Mouse (Mus musculus): Measurements from ENCODE around the gene Fuca1.

Fuca1 gene

DNA sequence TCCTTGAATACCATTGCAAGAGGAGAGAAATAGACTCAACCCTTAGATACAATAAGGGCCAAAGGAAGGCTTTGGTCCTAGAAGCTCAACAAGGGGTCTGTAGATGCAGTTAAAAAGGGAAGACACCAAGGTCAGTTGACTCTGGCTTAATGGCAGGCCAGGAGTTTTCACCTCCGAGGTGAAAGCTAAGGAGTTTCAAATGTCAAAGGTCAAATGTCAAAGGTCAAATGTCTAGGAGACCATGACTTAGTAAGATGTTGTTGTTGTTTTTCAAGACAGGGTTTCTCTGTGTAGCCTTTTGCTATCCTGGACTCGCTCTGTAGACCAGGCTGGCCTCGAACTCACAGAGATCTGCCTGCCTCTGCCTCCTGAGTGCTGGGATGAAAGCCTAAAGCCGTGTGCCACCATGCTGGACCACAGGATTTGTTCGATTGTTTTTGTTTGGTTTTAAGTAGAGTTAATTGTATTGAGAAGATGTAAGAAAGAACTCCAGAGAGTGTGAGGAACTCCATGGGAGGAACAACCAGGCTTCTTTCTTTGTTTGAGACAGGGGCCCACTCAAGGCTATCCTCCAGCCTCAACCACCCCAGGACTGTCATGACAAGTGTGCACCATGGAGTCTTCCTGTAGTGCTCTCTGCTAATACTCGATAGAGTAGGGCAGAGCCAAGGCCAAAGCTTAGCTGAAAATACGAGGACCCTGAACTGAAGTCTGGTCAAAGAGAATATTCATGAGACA lies 31.2 kb upstream of the Fuca1 start:
- DNase-seq (ENCODE audit: low read depth), result no peak

DNA sequence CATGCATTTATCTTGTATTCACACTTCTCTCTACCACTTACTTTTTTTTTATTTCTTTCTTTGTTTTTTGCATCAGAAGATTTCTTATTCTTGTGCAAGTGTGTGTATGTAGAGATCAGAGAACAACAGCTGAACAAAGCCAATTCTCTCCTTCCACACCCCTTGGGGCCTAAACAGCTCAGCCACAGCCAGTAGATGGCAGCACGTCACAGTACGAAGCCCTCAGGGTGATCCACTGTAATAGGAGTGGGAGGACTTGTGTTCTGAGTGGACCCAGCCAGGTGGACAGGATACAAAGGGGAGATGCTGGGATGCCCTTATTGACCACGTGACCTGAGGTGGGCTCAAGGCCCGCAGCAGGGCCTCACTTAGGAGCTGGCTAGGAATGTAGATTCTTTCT lies 30.7 kb upstream of the Fuca1 start:
- DNase-seq (ENCODE audit: low read depth), result peak; percentile 82

DNA sequence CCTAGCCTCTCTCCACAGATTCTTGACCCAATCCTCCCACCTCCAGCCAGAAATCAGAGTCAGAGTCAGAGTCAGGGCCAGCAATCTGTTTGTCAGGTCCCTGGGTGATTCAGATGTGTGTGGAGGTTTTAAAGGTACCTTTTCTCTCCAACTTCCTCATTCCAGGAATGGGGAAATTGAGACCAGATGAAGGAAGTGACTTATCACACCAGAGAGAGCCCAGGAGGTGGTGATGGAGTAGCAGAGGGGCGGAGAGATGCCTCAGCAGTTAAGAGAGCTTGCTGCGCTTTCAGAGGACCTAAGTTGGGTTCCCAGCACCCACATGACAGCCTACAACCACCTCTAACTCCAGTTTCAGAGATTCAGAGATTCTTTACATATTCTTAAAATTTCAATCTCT lies 29.0 kb upstream of the Fuca1 start:
- DNase-seq (ENCODE audit: low read depth), result peak; percentile 32

DNA sequence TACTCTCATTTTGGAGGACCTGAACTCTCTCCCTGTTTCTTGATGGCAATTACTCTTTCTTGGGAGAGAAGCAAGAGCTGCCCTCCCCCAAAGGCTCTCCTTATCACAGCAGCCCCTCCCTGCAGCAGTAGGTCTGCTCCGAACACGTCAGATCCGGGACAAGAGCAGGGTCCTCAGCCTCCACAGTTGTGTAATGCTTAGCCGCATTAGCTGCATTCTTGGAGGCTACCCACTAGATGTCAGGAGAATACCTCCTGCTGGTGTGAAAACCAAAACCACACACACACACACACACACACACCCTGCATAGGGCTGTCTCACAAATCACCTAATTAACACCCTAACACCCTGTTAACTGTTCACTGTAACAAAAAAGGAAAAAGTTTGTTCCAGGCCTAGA lies 27.7 kb upstream of the Fuca1 start:
- peak; percentile 74 for DNase-seq (ENCODE audit: low read depth)

DNA sequence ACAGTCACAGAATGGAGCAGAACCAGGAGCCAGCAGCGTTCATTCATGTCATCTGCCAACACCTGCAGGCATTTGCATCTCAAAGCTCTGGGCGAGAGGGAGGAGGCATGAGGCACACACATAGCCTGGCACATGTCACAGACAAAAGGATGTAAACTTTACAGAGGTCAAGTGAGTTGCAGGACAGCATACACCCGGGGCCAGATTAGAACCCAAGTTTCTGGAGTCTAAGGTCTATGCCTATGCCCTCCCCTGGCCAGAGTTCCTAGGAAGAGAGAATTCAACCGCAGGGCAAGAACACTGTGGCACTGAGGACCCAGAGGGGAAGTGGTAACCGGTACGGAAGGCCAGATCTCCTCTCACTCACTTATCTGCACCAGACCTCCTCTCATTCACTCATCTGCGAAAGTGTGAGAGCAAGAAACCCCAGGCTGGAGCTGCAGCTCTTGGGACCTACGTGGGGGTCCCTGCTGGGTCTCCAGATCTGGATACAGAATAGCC lies 25.4 kb upstream of the Fuca1 start, which contains the start of gene Cnr2:
Gene Cnr2 (plus strand): TSS at position 324 of the 501 bp plus-strand sequence.
- DNase-seq (ENCODE audit: low read depth), result peak; percentile 88

DNA sequence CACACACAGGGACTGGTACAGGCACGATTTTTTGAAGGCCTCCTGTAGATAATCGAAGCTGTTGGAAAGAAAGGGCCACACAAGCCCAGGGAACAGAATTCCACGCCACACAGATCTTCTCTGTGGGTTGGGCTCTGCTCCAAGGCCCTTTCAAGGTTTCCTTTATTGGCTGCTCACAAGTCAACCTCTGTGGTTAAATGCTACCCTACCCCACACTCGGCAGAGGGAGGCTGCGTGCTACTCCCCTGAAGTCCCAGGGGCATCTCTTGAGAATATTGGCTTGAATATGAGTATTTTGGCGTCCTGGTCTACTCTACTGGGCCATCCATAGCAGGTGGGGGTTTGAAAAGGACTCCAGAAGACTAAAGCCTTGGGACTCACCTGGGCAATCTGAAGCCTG lies 24.4 kb upstream of the Fuca1 start:
- DNase-seq (ENCODE audit: low read depth), result peak; percentile 75

DNA sequence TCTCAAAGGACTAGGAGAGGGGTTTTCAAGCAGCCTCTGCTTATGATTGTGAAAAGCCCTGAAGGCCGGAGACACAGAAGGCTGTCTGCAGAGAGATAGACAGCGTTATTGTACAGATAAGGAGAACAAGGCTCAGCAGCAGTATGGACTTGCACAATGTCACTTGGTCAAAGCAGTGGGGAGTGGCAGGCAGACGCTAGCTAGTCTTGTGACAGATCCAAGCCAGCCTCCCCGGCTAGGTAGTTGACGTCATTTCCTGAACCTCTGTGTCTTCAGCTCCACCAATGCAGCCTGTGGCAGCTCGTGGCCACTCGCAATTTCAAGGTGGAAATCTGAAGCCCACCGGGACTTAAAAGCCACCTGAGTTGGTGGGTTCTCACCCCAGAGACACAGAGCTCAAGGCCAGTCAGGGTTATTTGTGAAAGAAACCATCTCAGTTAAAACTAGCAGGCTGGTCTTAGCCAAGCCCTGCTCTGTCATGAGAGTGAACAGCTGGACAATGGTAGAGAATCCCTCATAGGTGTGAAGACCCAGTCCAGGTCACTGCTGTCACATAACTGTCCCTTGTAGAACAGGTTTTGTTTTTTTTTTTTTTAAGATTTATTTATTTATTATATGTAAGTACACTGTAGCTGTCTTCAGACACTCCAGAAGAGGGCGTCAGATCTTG lies 22.0 kb upstream of the Fuca1 start:
- peak; percentile 98 for DNase-seq (ENCODE audit: low read depth)

DNA sequence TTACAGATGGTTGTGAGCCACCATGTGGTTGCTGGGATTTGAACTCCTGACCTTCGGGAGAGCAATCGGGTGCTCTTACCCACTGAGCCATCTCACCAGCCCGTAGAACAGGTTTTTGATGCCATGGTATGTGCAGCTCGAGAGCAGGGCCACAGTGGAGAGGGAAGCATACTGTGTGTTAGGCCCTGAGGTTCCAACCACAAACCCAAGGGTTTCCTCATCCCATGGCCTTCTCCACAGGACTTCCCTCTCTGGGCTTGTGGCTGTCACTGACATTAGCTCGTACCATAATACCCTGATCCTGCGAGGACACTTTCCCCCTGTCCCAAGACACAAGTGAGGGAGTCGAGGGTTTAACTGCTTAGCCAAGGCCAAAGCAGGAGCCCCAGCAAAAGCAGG lies 21.5 kb upstream of the Fuca1 start:
- DNase-seq (ENCODE audit: low read depth), result peak; percentile 87

DNA sequence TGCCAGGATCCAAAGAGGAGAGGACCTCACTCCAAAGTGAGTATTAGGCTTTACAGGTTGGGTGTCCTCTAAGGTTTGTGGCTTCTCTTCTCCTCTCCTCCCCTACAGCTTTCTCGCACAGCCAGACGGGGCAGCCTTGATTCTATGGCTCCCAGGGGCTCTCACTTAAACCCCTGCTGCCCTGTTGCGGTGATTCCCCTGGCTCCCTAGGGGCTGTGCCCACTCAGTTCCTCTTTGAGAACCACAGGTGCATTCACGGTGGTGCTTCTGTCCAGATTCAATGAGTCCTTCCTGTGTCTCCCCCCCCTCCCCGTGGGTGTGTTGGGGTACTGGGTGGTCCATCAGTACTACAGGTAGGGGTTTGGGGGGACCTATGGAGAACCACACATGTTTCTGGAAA lies 20.5 kb upstream of the Fuca1 start:
- DNase-seq (ENCODE audit: low read depth), result no peak

DNA sequence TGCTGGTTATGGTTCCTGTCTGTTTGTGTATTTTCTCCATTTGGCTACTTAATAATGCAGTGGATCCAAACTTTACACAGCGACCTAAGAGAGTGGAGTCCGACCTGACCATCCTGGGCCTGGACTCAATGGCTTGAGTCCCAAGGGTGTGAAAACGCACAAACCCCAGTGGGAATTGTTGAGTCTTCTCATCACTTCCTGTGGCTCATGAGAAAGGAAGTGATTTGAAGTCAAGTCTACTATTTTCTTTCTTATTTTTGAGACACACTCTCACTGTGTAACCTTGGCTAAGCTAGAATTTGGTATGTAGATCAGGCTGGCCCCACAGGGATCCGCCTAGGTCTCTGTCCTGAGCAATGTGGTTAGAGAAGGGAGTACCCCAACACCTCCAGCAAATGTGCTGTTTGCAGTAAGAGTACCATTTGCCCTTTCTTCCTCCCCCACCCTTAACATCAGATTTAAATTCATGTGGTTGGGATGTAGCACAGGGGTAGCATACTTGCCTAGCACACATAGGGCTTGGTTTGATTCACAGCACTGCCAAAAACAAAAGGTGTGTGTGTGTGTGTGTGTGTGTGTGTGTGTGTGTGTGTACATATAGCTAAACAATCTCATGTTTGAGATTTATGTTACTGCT lies 17.8 kb upstream of the Fuca1 start:
- no peak for DNase-seq (ENCODE audit: low read depth)

DNA sequence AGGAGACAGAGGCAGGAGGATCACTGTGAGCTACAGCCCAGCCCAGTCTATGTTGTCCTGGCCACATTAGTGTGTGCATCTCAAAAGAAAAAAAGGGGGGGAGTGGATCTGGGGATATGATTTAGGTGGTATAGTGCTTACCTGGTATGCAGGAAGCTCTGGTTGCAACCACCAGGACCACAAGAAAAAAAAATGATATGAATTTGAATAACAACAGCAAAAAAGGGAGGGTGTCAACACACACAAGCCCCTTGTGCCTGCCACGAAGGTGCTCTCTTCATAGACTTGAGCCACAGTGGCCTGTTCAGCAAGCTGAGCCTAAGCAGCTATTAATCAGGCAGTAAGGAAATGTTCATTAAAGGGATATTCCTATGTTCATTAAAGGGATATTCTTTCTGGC lies 15.7 kb upstream of the Fuca1 start:
- DNase-seq (ENCODE audit: low read depth), result no peak

DNA sequence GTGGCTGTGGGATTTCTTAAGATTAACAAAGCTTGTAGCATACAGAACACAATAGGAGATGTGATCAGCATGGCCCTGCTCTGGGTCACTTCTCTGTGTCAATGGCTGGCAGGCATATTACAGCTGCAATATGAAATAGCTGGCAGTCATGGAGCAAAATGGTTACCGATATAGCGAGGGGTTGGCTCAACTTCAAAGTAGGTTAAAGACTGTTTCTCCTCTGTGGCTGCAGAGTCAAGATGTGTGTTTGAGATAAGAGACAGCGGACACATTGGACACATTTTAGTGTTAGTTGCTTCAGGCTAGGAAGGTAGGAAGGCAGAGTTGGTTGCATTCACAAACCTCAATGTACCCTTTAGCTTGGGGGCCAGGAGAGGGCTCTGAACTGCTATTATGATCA lies 13.9 kb upstream of the Fuca1 start:
- peak; percentile 95 for DNase-seq (ENCODE audit: low read depth)

DNA sequence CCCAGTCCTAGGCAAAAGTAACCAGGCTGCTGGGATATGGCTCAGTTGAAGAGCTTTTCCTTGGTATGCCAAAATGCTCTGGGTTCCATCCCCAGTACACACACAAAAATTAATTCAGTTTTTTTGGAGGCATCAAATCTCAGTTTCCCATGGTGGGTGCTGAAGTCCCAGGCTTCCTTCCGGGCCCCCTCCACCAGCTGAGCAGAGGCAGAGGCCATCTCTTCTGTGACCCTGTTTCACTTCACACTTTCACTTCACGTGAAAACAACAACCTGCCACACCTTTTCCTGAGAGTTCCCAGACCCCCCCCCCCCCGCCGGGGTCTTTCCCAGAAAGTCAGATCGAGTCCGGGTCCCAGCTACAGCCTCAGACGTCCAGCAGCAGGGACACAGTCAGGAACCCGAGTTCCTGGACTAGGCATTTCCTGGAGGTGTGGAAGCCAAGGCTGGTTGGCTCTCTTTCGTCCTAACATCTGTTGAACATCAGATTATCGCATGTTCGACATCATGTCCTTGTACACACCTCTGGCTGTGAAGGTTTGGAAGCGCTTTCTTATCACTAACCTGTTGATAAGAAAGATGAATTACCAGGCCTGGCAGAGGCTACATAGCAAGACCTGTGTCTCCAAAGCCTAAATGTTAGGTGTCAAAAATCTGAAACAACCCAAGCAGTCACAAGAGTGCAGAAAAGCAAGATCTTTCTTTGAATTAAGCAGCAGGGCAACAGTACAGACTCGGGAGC lies 11.0 kb upstream of the Fuca1 start:
- no peak for DNase-seq (ENCODE audit: low read depth)

DNA sequence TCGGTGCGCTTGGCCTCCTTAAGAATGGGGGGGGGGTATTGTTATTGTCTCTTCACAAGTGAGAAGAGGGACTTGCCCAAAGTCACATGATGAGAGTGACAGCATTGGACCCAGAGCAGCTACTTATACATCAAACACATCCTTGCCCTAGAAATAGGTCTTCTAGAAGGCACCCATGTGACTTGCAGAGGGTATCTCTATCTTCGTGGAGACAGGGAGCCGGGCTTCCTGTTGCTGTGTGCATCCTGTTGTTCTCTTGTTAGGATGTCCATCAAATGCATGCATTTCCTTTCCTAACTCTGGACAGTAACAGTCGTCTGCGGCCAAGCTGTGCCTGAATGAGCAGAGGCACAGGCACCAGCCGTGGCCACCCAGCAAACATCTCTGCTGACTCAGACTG lies 9.0 kb upstream of the Fuca1 start:
- peak; percentile 90 for DNase-seq (ENCODE audit: low read depth)

DNA sequence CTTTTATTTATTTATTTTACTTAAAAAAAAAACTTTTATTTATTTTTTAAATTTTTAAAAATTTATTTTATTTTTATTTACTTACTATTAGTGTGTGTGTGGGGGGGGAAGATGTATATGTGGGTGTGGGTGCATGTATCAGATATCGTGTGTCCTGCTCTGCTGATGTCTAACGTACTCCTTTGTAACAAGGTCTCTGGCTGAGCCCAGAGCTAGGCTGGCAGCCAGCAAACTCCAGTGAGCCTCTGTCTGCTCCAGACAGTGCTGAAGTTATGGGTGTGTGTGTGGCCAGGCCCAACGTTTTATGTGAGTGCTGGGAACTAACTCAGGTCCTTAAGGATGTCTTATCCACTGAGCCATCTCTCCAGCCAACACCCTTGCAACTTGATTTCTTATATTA lies 8.4 kb upstream of the Fuca1 start:
- DNase-seq (ENCODE audit: low read depth), result peak; percentile 48

DNA sequence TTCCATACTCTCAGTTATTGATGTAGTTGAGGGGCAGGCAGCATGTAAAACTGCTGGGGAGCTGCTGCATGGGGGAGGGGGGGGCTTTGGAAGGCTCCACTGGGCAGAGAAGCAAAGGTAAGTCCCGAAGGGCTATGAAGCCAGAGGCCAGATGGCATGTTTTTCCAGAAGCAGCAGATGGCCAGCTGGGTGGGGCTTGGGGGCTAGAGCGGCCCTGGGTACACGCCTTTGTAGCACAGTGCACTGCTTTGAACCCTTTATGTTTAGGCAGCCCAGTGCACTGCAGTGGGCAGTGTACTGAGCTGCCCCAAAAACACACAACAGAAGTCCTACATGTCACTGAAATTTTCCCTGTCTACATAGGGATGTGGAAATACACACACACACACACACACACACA lies 7.7 kb upstream of the Fuca1 start:
- DNase-seq (ENCODE audit: low read depth), result peak; percentile 32

DNA sequence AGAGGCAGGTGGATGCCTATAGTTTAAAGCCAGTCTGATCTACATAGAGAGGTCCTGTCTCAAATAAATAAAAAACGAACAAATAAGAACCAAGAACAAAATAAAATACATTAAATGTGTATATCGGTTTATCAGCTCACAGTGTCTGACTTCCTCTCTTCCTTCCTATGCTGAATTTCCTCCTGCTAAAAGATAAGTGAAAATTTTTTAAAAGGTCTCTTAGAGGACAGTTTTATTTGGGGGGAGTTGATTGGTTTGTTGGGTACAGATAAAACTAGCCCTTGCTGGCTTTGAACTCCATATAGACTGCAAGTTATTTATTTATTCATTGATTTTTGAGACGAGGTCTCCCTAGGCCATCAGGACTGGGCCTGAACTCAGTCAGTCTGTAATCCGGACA lies 7.1 kb upstream of the Fuca1 start:
- peak; percentile 55 for DNase-seq (ENCODE audit: low read depth)

DNA sequence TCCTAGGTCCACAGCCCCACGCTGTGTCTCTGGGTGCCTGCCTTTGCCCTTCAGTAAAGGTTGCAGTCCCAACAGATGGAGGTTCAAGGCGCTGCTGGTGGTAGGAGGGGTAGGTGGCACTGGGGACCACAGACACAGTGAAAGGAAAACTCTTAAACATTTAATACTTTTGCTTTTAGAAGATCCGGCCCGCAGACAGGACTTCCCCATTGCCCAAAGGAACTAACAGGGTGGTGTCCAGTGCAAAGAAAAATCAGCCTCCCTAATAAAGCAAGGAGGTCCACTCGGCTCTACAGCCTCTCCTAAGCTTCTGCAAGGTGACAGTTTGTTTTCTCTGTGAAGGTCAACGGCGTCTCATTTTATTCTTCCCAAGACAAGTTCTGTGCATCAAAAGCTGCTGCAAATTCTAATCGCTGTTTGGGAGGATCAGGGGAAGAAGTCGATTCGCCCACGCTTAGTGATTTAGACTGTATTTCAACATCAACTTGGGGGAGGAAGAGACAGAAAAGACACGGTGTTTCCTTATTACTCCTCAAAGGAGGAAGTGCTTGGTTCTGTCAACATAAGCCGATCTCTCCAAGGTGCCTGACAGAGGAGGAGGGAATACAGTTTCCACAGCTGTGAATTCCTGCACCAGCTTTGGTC lies 1.8 kb upstream of the Fuca1 start:
- peak; percentile 81 for DNase-seq (ENCODE audit: low read depth)

DNA sequence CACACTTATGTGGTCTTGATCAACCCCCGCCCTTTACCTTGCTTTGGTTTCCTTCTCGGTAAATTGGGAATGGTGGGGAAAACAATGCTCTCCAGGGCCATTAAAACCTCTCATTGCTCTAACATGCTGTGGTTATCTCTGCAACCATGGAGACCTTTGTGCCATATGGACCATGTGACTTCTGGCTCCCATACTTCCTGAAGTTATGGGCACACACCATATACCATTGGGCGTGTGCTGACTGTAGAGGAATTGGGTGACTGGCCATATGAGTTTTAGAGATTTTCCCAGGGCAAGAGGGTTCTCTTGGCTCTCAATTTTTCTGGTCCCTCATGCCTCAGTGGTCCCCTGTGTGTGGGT lies 1.3 kb upstream of the Fuca1 start:
- no peak for DNase-seq (ENCODE audit: low read depth)

DNA sequence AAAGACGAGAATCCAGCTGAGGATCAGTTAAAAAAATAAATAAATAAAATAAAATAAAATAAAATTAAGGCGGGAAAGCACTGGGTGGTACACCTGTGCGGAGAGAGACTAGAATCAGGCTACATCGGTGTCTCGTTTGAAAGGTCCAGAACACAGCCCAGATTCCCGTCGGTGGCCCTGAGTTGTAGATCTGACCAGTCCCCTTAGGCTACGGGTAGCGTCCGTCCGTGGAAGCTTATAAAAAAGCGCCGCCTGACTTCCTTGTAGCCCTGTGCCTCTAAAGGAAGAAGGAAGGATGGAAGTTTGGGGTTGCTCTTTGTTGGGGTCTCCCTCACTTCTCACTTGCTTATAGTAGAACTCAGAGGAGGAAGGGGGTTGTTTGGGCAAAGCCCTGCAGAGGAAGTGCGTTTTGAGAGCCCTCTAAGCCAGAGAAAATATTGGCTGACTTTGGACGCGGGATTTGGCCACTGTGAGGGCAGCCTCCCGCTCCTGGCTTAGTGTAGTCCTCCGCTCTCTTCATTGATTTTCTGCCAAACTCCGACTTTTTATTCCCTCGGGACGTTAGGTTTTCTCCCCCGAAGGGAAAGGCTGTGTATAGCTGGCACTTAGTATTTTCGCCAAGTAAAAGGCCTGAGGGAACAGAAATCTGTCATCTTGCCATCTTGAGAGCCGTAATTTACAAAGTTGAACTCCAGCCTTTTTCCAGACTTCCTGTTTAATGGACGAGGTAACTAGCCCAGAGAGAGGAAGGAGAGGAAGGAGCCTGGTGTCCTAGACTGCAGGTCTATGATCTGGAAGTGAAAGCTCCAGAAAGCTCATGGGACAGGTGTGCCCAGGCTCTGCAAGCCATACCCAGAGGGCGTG lies 954 bp downstream of the Fuca1 start:
- peak; percentile 36 for DNase-seq (ENCODE audit: low read depth)

DNA sequence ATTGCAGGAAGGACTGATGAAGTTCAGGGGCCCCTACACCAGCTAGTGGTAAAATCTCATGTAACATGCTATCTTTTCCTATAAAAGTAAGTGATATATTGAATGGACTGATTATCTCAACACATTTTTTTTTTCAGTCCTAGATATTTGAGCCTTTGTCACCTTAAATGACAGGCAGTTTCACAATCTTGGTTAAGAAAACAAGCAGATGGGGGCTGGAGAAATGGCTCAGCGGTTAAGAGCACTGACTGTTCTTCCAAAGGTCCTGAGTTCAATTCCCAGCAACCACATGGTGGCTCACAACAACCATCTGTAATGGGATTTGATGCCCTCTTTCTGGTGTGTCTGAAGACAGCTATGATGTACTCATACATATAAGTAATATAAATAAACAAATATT lies 1.7 kb downstream of the Fuca1 start:
- peak; percentile 35 for DNase-seq (ENCODE audit: low read depth)

Data from 416B (cell line).